Mouse (Mus musculus) ES-Bruce4 (cell line): Measurements from ENCODE around the gene Ffar2.

ENCODE experiments used
- EP300 ChIP-seq: IDR thresholded peaks from 2 replicates; pipeline ENCODE4 v1.6.1; 2011; ENCODE audit warnings: low read depth, low read length; ENCODE audit not compliant: insufficient read depth
- POLR2A ChIP-seq: IDR thresholded peaks from one replicate; pipeline ENCODE4 v1.8.1; 2011; ENCODE audit warnings: low read length; ENCODE audit not compliant: insufficient read depth

DNA sequence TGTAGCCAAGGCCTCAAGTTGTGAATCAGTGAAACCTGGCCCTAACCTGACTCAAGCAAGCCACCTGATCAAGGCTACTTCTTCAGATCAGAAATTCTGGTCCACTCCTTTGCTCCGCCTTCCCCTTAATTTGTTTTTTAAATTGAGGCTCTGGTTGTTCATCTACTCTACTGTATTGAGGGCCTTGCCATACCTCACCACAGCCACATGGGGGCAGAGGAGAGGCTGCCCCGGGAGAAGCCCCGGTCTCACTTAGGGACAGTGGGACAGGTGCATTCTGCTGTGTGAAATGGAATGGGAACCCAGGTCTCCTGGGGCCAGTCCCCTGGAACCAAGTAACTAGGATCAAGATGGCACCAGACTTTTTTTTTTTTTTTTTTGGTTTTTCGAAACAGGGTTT lies 41.8 kb downstream of the Ffar2 start:
- no peak for TF ChIP-seq POLR2A
- TF ChIP-seq EP300, result no peak
